Mouse (Mus musculus) hindbrain, postnatal 0 days (tissue): ENCODE data around the gene Scarf1. TPM values are rescaled to one million over a fixed set of nuclear protein-coding genes. Genes with fewer than 3 reads are reported as not detected.
"Not testable (repeated sequence)": the region's sequence is repeated elsewhere in the genome, so short reads cannot be mapped to it uniquely, and the experiment has no call there.

ENCODE experiments used
- ATAC-seq: fragments of 200-750 bp; cut with Nextera tagmentation; 2 replicates; pipeline ENCODE4 v1.8.0; 2017; ENCODE audit warnings: mild to moderate bottlenecking, moderate TSS enrichment, moderate library complexity
- DNase-seq: peaks from one replicate; pipeline ENCODE4 v3.0.0-alpha.2; 2015; ENCODE audit warnings: low spot score
- H3K27ac ChIP-seq: fragments of 300-500 bp; sonication (generic); 2 replicates; pipeline ENCODE4 v1.5.1; 2014; ENCODE audit warnings: mild to moderate bottlenecking
- H3K27me3 ChIP-seq: fragments of 300-500 bp; sonication (generic); 2 replicates; pipeline ENCODE4 v1.6.1; 2014; ENCODE audit warnings: low read length, mixed read lengths; ENCODE audit not compliant: insufficient read depth
- H3K36me3 ChIP-seq: fragments of 300-500 bp; sonication (generic); 2 replicates; pipeline ENCODE4 v1.6.1; 2014; ENCODE audit warnings: low read length, mixed read lengths; ENCODE audit not compliant: insufficient read depth
- H3K4me1 ChIP-seq: fragments of 300-500 bp; sonication (generic); 2 replicates; pipeline ENCODE4 v1.6.1; 2014; ENCODE audit warnings: antibody characterized with exemption, low read length, mixed read lengths; ENCODE audit not compliant: insufficient read depth
- H3K4me2 ChIP-seq: fragments of 300-500 bp; sonication (generic); 2 replicates; pipeline ENCODE4 v1.6.1; 2014; ENCODE audit warnings: low read depth, mild to moderate bottlenecking, low read length, moderate library complexity, mixed read lengths
- H3K4me3 ChIP-seq: fragments of 300-500 bp; sonication (generic); 2 replicates; pipeline ENCODE4 v1.5.1; 2014; ENCODE audit warnings: low read length
- H3K9ac ChIP-seq: fragments of 300-500 bp; sonication (generic); replicated peaks from 2 replicates; pipeline ENCODE4 v1.6.1; 2014; ENCODE audit warnings: mild to moderate bottlenecking, low read length, moderate library complexity, mixed read lengths
- H3K9me3 ChIP-seq: fragments of 300-500 bp; sonication (generic); 2 replicates; pipeline ENCODE4 v1.6.1; 2016; ENCODE audit warnings: low read length, mixed read lengths
- CTCF ChIP-seq: IDR thresholded peaks from 2 replicates; pipeline ENCODE4 v1.5.1; 2016; ENCODE audit warnings: antibody characterized with exemption, control low read depth, low read depth
- WGBS: fragments of 180-500 bp; shearing (Covaris S2); extraction: QIAGEN DNeasy Blood & Tissue Kit; methylation state at CpG from one replicate; pipeline ENCODE4 v1.1.7; 2014; 5-methylcytosine and 5-hydroxymethylcytosine counted together
- polyA plus RNA-seq: library from polyadenylated mRNA; unstranded; fragments of >200 nt; fragmentation: Nextera tagmentation; extraction: Ambion mirVana; gene quantifications from 2 replicates; pipeline ENCODE4 v1.2.1, GENCODE M21; 2015
- total RNA-seq: library from RNA; depleted of rRNA; stranded (reverse); fragments of >200 nt; gene quantifications from 2 replicates; pipeline ENCODE4 v1.2.3, GENCODE M21; 2014

Gene Scarf1
- total and polyA plus RNA-seq, 2 experiments from 2014 or later = 3.3 to 3.6 TPM

GRCm38 (mm10) chr11:75551961-75552441, 38.7 kb downstream of the Scarf1 start:
- WGBS = 25% methylated on average over 9 of the region's 9 CpGs
- Histone ChIP-seq H3K9ac (peak overlapping the region; percentile 28), H3K36me3 (no peaks in the 10 kb centered on the region; the same call in 1 of the 2 replicates), H3K4me1 (no peaks in the 10 kb centered on the region; the same call in none of the 2 replicates), H3K4me3 (no peak overlapping the region), H3K27ac (peak overlapping the region; percentile 26; the same call in 1 of the 2 replicates), H3K4me2 (no peak overlapping the region), H3K9me3 (no peaks in the 10 kb centered on the region), H3K27me3 (no peaks in the 10 kb centered on the region)
- no peak for TF ChIP-seq CTCF
- DNase-seq (peak; percentile 49), ATAC-seq (peak; percentile 16; the same call in 1 of the 2 replicates)

GRCm38 (mm10) chr11:75552906-75553482, 39.7 kb downstream of the Scarf1 start:
- no peak for DNase-seq
- H3K27ac ChIP-seq = no peak overlapping the region
- H3K36me3 ChIP-seq = no peaks in the 10 kb centered on the region; the same call in 1 of the 2 replicates
- no peak overlapping the region for H3K4me3 ChIP-seq
- no peaks in the 10 kb centered on the region; the same call in none of the 2 replicates for H3K4me1 ChIP-seq
- no peak for ATAC-seq
- no peak overlapping the region for H3K9ac ChIP-seq
- 62% methylated on average over 7 of the region's 7 CpGs for WGBS
- H3K27me3 ChIP-seq = no peaks in the 10 kb centered on the region
- no peak overlapping the region for H3K4me2 ChIP-seq
- H3K9me3 ChIP-seq = no peaks in the 10 kb centered on the region
- no peak for TF ChIP-seq CTCF

- not testable (repeated sequence) for ATAC-seq, H3K9ac ChIP-seq, H3K27me3 ChIP-seq, DNase-seq, H3K4me3 ChIP-seq, H3K4me1 ChIP-seq, H3K4me2 ChIP-seq, H3K9me3 ChIP-seq, H3K27ac ChIP-seq, H3K36me3 ChIP-seq
- 90% methylated on average over 6 of the region's 6 CpGs for whole genome bisulfite sequencing
Measured at GRCm38 (mm10) chr11:75556006-75556405, 42.7 kb downstream of the Scarf1 start.

GRCm38 (mm10) chr11:75557142-75557541, 43.8 kb downstream of the Scarf1 start:
- no peaks in the 10 kb centered on the region; the same call in 1 of the 2 replicates for H3K36me3 ChIP-seq
- 79% methylated on average over 6 of the region's 6 CpGs for WGBS
- ATAC-seq = no peak
- DNase-seq = no peak
- H3K4me1 ChIP-seq = no peaks in the 10 kb centered on the region; the same call in 1 of the 2 replicates
- no peak for TF ChIP-seq CTCF
- no peaks in the 10 kb centered on the region for H3K27me3 ChIP-seq
- H3K4me3 ChIP-seq = no peak overlapping the region
- no peak overlapping the region for H3K9ac ChIP-seq
- H3K4me2 ChIP-seq = no peak overlapping the region
- no peak overlapping the region for H3K27ac ChIP-seq
- no peaks in the 10 kb centered on the region for H3K9me3 ChIP-seq

- no peak overlapping the region for H3K4me2 ChIP-seq
- H3K27me3 ChIP-seq = no peaks in the 10 kb centered on the region
- no peaks in the 10 kb centered on the region for H3K9me3 ChIP-seq
- DNase-seq (no peak), ATAC-seq (no peak)
- no peak overlapping the region for H3K9ac ChIP-seq
- H3K4me1 ChIP-seq = no peaks in the 10 kb centered on the region
- H3K27ac ChIP-seq = no peak overlapping the region
- peak; percentile 51 for TF ChIP-seq CTCF
- no peak overlapping the region for H3K4me3 ChIP-seq
- WGBS = 77% methylated on average over 1 of the region's 1 CpGs
- H3K36me3 ChIP-seq = peaks cover 7% of the 10 kb centered on the region; the same call in 1 of the 2 replicates
Measured at GRCm38 (mm10) chr11:75558101-75558500, 44.8 kb downstream of the Scarf1 start.

GRCm38 (mm10) chr11:75559870-75560504, 46.6 kb downstream of the Scarf1 start:
- no peak overlapping the region for H3K9ac ChIP-seq
- peaks cover 17% of the 10 kb centered on the region; the same call in 1 of the 2 replicates for H3K36me3 ChIP-seq
- DNase-seq (no peak), ATAC-seq (no peak)
- H3K4me1 ChIP-seq = no peaks in the 10 kb centered on the region
- 88% methylated on average over 8 of the region's 8 CpGs for WGBS
- H3K4me3 ChIP-seq = no peak overlapping the region
- no peak overlapping the region for H3K4me2 ChIP-seq
- no peaks in the 10 kb centered on the region for H3K27me3 ChIP-seq
- H3K9me3 ChIP-seq = no peaks in the 10 kb centered on the region
- no peak overlapping the region for H3K27ac ChIP-seq
- no peak for TF ChIP-seq CTCF
